Mouse (Mus musculus) gastrocnemius, adult 2 months (tissue): ENCODE measurements around the gene Acod1. TPM values are rescaled to one million over a fixed set of nuclear protein-coding genes. Genes with fewer than 3 reads are reported as not detected.
A peak's percentile ranks its signal among the peaks of the same experiment; 100 is the strongest.

ENCODE experiments used
- DNase-seq: peaks from one replicate; pipeline ENCODE4 v3.0.0; 2022
- H3K27ac ChIP-seq: fragments of 200-600 bp; 2 replicates; pipeline ENCODE4 v1.8.1; 2022; ENCODE audit warnings: mild to moderate bottlenecking
- H3K4me3 ChIP-seq: fragments of 200-600 bp; 2 replicates; pipeline ENCODE4 v1.8.1; 2022; ENCODE audit warnings: mild to moderate bottlenecking, moderate library complexity
- CTCF ChIP-seq: fragments of 200-600 bp; IDR thresholded peaks from 2 replicates; pipeline ENCODE4 v1.8.1; 2022; ENCODE audit warnings: antibody characterized with exemption, mild to moderate bottlenecking, moderate library complexity
- intact Hi-C: fragments of 180-260 bp; cut with DNase I; formaldehyde crosslinking; loops from one replicate; pipeline ENCODE4 v1.15.1; 2025
- long read RNA-seq, 2 experiments: library from polyadenylated mRNA; stranded (forward); transcript quantifications; one replicate each; pipeline ENCODE4 v2.0.0; 2021
- total RNA-seq, 2 experiments: library from RNA; stranded (reverse); gene quantifications; 2 replicates each; pipeline ENCODE4 v1.2.3; 2021

Acod1 gene
- not detected for total RNA-seq
- long read RNA-seq, experiment 1: 0 reads
- long read RNA-seq, experiment 2: 0 reads

DNA sequence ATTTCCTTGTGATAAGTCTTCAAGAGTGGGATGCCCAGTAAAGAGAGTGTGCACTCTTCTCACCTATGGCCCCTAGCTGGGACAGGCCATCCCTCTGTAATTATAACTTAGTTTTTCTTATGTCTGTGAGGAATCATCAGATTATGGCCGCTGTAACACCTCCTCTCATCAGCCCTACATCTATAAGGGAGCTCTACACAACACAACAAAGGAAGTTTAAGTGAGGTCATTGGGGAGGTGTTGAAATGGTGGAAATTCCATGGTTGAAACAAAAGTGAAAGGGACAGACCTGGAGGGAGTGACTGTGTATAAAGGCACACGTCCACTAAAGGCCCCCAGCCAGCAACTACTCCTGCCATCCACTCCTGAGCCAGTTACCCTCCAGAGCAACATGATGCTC, at the start of gene Acod1:
TSS of gene Acod1 (plus strand) at position 301 of the 400 bp plus-strand sequence.
- no peak for TF ChIP-seq CTCF
- Histone ChIP-seq H3K27ac (no peak within 1 kb of the TSS), H3K4me3 (no peak within 1 kb of the TSS)
- DNase-seq: no peak
- intact Hi-C loops: no loop called here

DNA sequence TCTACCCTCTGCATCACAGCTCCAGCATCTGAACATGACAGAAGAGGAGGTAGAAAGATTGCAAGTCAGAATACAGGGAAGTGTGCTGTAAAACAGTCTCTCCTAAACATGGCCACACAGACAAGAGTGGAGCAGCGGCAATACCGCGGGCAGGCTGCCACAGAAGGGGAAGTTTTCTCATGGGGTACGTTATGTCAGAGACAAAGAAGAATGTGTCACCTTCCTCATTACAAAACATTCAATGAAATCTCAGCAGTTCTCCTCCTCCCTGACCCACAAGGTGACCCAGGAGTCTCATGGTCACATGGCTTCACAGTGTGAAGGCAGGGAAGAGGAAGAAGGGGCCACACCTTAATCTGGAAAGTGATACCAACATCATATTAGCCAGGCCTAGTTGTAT, 39.0 kb upstream of the Acod1 start:
- Histone ChIP-seq H3K27ac (no peak overlapping the region), H3K4me3 (no peak overlapping the region)
- DNase-seq: no peak
- intact Hi-C loops: no loop called here
- TF ChIP-seq CTCF: no peak

DNA sequence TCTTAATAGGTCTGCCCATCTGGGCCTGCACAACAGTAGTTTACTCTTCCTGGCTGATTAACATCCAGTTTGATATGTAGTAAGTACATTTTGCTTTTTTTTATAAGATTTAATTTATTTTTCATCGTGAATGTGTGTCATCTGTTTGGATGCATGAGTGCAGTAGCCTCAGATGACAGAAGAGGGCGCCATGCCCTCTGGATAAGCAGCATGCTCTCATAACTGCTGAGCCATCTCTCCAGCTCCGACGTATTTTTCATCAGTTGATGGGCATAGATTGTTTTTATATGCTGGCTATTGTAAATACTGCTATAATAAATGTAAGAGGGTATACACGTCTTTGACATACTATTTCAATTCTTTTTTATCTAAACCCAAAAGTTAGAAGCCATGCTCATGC, 35.0 kb upstream of the Acod1 start:
- intact Hi-C loops: loop anchor here (1.0 to 2.0 kb wide), 2 partner anchors 40 to 525 kb away; no protein-coding TSS in a partner anchor
- Histone ChIP-seq H3K4me3 (no peak overlapping the region), H3K27ac (no peak overlapping the region)
- TF ChIP-seq CTCF: peak; percentile 70
- peak; percentile 36 for DNase-seq

DNA sequence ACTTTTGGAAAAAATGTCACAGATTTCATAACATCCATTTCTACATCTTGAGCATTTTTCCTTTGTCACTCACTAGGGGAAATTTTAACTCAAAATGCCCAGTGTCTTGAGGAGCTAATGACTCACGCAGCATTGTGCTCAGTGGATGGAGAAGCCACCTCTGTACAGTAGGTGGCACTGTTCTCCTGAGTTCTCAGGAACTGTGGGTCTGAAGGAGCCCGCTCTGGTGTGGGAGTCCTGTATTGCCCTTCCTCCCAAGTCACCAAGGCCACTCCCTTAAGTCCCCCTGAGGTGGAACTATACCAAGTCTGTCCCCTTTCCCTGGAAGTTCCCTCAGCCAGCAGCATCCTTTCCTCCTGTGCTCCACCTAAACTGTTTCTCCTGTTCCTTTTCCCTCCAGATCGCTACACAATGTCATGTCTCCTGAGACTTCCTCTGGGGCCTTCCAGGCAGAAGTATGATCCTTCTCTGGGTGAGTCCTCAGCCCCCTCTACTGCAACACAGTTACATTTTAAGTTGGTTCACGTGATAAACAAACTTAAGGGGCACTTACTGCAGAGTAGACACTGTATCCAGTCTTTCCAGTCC, 34.1 kb upstream of the Acod1 start:
- intact Hi-C loops: loop anchor here (1.0 to 2.0 kb wide), 2 partner anchors 39 to 524 kb away; no protein-coding TSS in a partner anchor
- peak; percentile 86 for TF ChIP-seq CTCF
- DNase-seq: peak; percentile 61
- Histone ChIP-seq H3K4me3 (no peak overlapping the region), H3K27ac (no peak overlapping the region)

DNA sequence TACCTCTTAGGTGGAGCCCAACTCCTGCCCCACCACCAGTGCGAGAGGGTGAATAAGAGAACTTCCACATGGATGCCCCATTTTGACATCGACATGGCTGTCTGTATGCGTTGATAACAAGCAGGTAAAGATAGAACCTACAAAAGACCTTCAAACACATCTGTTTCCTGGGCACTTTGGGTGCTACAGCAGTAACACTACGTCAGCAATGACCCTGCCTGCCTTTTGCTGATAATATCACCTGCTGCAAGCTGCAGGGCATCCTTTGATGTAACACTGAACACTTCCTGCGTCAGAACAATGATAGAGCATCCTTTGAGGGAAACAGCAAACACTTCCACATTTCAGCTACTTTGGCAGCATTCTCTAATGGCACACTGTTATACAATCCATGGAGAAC, 29.8 kb upstream of the Acod1 start:
- no peak for TF ChIP-seq CTCF
- H3K4me3 ChIP-seq: no peak overlapping the region
- intact Hi-C loops: no loop called here
- no peak overlapping the region for H3K27ac ChIP-seq
- no peak for DNase-seq

DNA sequence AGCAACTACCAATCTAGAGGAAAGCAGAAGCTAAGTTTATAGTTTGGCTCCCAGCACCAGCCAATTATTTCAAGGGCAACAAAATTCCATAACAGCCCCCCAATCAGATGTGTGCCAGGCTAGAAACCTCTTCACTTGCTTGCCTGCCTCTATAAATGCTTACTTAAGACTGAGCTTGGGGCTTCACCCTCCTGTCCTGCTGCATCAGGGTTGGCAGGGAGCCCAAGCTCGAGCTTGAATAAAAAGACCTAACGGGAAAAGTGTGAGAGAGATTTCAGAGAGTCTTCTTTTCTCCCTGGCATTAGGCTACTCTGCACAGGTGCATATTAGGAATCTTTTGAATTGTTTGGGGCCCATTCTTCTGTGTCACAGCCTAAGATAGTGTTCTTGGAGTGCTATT, 26.7 kb upstream of the Acod1 start:
- no peak for TF ChIP-seq CTCF
- Histone ChIP-seq H3K27ac (no peak overlapping the region), H3K4me3 (no peak overlapping the region)
- DNase-seq: no peak
- intact Hi-C loops: no loop called here

DNA sequence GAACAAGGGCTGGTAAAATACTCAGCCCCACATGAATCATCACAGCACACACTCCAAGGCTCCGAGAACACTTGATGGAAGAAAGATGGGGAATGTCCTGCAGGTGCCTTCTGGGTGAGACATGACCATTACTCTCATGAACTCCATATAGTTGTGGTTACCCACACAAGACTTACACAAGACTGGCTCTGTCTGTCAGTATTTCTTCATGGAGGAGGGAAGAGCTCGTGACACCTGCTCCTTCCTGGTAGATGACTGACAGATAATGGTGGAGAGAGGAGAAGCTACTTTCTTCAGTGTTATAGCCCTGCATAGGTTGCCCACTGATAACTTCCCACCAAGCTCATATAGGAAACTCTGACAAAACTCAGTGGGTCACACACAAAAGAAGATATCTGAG, 17.6 kb upstream of the Acod1 start:
- DNase-seq: no peak
- Histone ChIP-seq H3K4me3 (no peak overlapping the region), H3K27ac (no peak overlapping the region)
- intact Hi-C loops: no loop called here
- TF ChIP-seq CTCF: no peak

DNA sequence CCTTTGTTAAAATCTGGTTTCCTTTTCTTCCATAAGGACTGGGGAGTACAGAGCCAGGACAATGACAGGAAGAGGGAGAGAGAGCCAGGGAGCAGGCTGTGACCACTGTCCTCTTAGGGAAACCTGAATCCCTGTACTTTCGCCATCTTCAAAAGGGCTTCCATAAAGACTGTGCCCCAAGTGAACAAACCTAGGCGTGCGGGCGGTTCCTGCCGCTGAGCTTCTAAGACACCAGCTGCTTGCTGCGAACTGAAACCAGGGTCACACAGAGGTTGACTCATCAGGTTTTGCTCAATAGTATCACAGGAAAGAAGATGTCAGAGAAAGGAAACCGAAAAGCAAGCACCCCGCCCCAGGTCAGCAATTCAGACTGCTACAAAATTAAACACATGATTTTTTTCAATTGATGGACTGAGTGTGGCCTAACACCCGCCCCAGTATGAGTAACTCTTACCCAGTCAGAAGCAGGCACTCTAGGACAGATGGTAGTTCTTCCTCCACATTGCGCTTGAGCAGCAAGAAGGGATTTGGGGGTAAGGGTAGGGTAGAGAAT, 13.4 kb upstream of the Acod1 start:
- intact Hi-C loops: no loop called here
- TF ChIP-seq CTCF: no peak
- 0 out of 2 replicates have a peak overlapping the region, but pooled peaks have one; percentile 3 for H3K4me3 ChIP-seq
- peak overlapping the region; percentile 38; the same call in 1 of the 2 replicates for H3K27ac ChIP-seq
- peak; percentile 31 for DNase-seq

DNA sequence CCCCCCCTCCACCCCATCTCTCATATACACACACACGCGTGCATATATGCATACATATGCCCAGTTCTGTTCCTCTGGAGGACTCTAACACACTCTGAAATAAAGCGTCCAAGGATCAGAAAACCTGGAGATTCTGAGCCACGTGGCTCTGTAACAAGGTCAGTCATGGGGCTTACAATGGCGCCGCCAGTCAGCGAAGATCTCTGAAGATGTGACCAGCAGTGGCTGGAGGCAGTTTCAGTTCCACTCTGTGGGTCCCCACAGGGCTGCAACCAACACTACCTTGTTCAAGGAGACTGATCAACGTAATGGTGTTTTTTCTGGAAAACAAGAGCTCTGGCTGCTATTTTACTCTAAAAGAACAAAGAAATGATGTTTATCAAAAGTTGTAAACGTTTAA, 12.7 kb upstream of the Acod1 start:
- Histone ChIP-seq H3K27ac (no peak overlapping the region), H3K4me3 (no peak overlapping the region)
- TF ChIP-seq CTCF: no peak
- DNase-seq: no peak
- intact Hi-C loops: no loop called here

DNA sequence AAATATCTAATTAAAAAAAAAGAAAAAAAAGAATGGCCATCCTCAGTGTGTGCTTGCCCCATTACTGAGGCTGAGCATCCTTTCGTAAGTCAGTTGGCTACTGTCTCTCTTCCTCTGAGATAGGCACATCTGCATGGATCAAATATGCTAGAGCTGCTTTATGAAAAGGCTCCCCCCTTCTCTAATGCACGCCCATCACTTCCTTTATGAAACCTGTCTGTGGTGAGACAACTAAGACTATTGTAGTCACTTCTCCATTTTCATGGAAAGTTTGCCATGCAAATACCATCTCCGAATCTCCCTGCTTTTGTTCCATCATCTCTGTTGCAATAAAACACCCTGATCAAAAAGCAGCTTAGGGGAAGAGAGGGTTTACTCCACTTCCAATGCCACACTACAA, 9.8 kb upstream of the Acod1 start:
- intact Hi-C loops: no loop called here
- DNase-seq: no peak

DNA sequence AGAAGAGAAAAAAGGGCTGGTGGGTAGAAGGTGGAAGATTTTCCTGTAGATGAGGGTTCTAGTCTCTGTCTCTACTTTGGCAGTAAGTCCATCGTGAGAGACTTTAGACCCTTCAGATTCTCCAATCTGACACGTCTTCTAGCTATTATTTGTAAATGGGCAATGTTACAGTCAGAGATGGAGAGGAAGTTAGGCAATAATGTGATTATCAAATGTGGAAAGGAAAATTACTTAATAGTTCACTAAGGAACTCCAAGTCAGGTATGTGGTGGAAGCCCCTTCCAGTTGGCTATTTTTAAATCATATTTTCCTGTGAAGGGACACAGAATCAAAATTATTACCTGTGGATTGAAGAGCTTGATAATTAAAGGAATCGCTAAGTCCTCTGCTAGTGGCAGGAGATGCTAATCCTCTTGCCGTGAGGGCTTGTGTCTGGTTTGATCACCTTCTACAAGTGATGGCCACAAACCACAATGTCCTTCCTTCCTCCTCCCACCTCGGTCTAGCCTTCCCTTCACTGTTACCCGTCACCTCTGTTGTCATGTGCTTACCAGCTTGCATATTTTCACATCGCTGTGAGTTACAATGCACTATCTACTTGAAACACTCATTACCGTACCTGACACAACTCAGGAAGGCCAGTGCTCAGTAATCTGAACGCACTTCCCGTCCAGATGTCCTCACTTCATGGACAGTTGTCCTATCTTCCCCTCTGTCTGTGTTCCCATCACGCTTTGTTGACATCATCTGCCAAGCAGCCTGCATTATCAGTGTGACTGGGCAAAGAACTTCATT, 1.7 kb downstream of the Acod1 start:
- intact Hi-C loops: no loop called here
- no peak for TF ChIP-seq CTCF
- H3K27ac ChIP-seq: no peak overlapping the region
- no peak for DNase-seq
- no peak overlapping the region for H3K4me3 ChIP-seq

More for the DNA sequence above, 9.8 kb upstream of the Acod1 start:
- Histone ChIP-seq H3K27ac (no peak overlapping the region), H3K4me3 (no peak overlapping the region)
- TF ChIP-seq CTCF: no peak

DNA sequence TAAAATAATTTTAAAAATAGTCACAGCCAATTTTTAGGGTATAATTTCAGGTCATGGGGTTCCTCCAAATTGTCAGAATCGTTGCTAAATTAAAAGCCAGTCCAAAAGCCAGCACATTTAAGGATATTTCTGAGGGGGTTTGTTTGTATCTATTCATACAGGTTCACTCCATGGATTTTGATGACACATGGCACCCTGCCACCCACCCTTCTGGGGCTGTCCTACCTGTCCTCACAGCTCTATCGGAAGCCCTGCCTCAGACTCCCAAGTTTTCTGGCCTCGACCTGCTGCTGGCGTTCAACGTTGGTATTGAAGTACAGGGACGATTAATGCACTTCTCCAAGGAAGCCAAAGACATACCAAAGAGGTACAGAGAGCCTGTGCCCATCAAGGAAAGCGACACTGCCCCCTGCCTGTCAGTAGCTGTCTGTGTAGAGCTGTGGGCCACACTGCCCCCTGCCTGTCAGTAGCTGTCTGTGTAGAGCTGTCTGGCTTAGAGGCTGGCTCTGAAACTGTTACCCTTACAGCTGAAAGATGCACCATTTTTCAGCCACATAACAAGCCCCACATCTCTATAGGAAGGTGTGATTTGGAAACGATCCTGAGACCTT, 4.5 kb downstream of the Acod1 start:
- peak; percentile 97 for TF ChIP-seq CTCF
- peak; percentile 83 for DNase-seq
- Histone ChIP-seq H3K27ac (no peak overlapping the region), H3K4me3 (no peak overlapping the region)
- intact Hi-C loops: loop anchor here (1.0 kb wide), 1 partner anchor 39 kb away; no protein-coding TSS in a partner anchor

DNA sequence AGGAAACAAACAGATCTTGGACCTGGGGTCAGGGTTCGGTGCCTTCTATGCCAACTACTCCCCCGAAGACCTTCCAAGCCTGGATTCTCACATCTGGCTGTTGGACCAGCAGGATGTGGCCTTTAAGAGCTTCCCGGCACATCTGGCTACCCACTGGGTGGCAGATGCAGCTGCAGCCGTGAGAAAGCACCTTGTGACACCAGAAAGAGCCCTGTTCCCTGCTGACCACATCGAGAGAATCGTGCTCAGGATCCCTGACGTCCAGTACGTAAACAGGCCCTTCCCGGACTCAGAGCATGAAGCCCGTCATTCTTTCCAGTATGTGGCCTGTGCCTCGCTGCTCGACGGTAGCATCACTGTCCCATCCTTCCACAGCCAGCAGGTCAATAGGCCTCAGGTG, 8.0 kb downstream of the Acod1 start:
- no peak for TF ChIP-seq CTCF
- H3K27ac ChIP-seq: no peak overlapping the region
- intact Hi-C loops: no loop called here
- no peak overlapping the region for H3K4me3 ChIP-seq
- DNase-seq: no peak
